Mouse (Mus musculus): ENCODE results near the gene 2300003K06Rik. TPM values are rescaled to one million over a fixed set of nuclear protein-coding genes. Genes with fewer than 3 reads are reported as not detected.
"Not testable (repeated sequence)": the region's sequence is repeated elsewhere in the genome, so short reads cannot be mapped to it uniquely, and the experiment has no call there.

2300003K06Rik gene
- not detected for total RNA-seq (2021)

DNA sequence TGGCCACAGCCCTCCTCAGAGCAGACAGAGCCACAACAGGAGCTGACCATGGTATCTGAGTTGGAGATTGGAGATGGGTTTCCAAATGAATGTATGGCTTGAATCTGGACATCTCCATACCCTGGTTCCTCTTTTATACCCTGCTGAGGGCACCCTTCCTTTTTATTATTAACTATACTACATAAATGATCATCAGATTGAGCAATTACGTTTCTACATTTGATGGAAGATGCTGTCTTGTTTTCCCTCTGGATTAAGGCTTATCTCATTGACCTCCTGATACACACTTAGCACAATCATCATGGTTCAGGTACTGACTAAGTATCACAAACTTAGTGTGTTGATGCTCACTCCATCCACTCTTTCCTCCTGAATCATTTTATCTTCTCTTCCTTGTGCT lies at the start of gene 2300003K06Rik:
TSS of gene 2300003K06Rik (minus strand) at position 101 of the 400 bp plus-strand sequence.
- intact Hi-C loops (cut with DNase I): no loop called here
- no peak for DNase-seq

GRCm38 (mm10) chr11:99878887-99879286 lies 41.0 kb upstream of the 2300003K06Rik start, which contains the start of gene Gm11567:
Gm11567 (plus strand) TSS chr11:99879187.
- intact Hi-C loops (cut with DNase I); DNase-seq: not testable (repeated sequence)

DNA sequence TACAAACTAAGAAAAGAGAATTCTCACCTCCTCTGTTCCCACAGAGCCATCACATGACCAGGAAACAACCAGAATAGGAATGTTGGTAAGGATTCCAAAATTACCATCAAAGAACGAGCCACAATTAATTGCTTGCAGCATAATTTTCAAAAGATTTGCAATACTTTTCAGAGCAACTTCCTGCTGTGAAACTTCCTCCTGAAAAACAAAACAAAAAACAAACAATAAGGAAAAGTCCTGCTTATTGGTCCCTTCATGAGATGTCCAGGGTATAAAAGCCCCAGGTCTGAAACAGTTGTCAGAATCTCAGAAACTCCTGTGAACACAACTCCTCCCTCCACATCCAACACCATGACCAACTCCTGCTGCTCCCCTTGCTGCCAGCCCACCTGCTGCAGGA lies 35.2 kb upstream of the 2300003K06Rik start, which contains the start of gene Krtap9-1:
TSS of gene Krtap9-1 (plus strand) at position 301 of the 400 bp plus-strand sequence.
- intact Hi-C loops (cut with DNase I); DNase-seq: not testable (repeated sequence)

- intact Hi-C loops (cut with DNase I); DNase-seq: not testable (repeated sequence)
Observed at GRCm38 (mm10) chr11:99864176-99864575, 26.3 kb upstream of the 2300003K06Rik start, which contains the start of gene Gm11559. Gm11559 (plus strand) TSS chr11:99864476.

GRCm38 (mm10) chr11:99858761-99859160 lies 20.9 kb upstream of the 2300003K06Rik start:
- DNase-seq: no peak
- intact Hi-C loops (cut with DNase I): no loop called here

DNA sequence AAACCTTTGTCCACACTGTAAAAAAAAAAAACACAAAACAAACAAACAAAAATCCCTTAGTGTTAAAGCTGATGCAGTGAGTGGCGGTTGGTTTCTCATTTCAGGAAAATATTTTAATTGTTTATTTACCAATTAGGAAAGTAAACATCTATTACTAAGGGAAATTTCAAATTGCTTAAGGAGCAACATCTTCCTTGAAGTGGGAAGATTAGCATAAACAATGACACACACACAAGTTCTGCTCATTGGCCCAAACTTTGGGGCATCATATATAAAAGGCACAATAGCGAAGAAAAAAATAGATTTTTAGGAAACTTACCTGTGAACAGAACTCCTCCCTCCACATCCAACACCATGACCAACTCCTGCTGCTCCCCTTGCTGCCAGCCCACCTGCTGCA lies 19.8 kb upstream of the 2300003K06Rik start, which contains the start of gene Gm11568:
TSS of gene Gm11568 (plus strand) at position 301 of the 400 bp plus-strand sequence.
- no peak for DNase-seq
- intact Hi-C loops (cut with DNase I): no loop called here

DNA sequence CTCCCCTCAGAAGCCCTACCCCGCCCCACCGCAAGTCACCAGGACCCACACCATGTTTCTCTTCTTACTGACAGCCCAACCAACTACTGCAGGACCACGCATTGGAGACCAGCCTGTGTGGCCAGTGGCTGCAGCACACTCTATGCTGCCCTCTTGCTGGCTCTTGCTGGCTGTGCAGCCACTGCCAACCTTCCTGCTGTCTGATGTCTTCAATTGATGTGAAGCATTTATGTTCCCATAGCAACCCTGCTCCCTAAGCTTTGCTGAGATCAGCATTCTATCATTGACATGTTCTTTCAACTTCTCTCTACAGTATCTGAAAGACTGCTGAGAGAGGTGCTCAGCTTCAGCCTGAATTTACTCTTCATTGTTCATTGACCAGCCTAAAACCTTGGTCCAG lies 16.3 kb upstream of the 2300003K06Rik start:
- intact Hi-C loops (cut with DNase I): no loop called here
- no peak for DNase-seq

DNA sequence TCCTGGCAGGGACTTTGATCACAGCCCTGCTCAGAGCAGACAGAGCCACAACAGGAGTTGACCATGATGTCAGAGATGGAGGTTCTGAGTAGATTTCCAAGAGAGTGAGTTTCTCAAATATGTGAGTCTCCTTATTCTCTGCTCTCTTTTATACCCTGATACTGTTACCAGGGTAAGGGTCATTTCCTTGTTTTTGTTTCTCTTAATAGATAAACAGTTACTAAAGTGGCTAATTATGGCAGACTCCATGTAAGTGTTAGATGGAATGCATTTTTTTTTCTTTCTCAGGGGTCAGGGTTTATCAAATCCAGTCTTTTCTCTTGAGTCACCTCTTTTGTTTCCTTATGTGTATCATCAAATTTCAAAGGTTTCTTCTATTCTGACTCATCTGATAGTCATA lies 13.6 kb upstream of the 2300003K06Rik start, which contains the start of gene Krtap4-16:
TSS of gene Krtap4-16 (minus strand) at position 101 of the 400 bp plus-strand sequence.
- DNase-seq: no peak
- intact Hi-C loops (cut with DNase I): no loop called here

- intact Hi-C loops (cut with DNase I): no loop called here
- DNase-seq: no peak
Observed at GRCm38 (mm10) chr11:99846746-99847145, 8.9 kb upstream of the 2300003K06Rik start.

DNA sequence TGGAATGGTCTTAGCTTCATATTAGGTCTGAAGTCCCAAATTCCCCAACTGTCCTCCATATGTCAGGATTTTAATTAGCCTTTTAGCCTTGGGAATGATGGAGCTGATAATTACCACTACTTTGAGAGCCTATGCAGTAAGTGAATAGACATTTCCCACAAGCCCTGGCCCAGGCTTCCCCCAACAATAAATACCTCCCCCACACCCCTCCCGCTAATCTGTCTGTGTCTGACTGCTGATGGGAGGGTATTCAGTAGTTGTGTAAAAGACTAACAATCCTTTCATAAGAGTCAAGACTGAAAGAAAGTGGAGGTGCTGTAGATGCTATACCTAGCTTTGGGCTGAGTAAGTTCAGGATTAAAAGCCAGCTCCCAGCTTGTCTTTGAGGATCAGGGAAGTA lies 4.3 kb upstream of the 2300003K06Rik start:
- no peak for DNase-seq
- intact Hi-C loops (cut with DNase I): no loop called here

GRCm38 (mm10) chr11:99815566-99815965 lies 22.3 kb downstream of the 2300003K06Rik start, which contains the start of gene Gm11564:
Gm11564 (minus strand) TSS chr11:99815666.
- intact Hi-C loops (cut with DNase I): not testable (repeated sequence)

GRCm38 (mm10) chr11:99809792-99810191 lies 28.1 kb downstream of the 2300003K06Rik start, which contains the start of gene Krtap4-13:
Krtap4-13 (minus strand) TSS chr11:99809892.
- intact Hi-C loops (cut with DNase I); DNase-seq: not testable (repeated sequence)

More at GRCm38 (mm10) chr11:99815566-99815965, 22.3 kb downstream of the 2300003K06Rik start, which contains the start of gene Gm11564:
- DNase-seq: not testable (repeated sequence)

DNA sequence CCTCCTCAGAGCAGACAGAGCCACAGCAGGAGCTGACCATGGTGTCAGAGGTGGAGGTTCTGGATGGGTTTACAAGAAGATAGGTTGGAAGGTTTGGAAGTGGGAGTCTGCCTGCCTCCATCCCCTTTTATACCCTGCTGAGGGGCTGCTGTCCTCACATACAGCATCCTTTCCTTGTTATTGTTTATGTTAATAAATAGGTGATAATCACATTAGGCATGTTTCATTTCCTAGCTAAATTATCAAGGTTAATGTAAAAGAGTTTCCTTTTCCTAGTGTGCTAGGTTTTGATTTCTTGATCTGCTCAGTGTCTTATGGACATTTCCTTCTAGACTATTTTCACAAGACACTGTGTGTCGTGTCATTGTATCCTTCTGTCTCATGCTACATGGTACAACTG lies 33.5 kb downstream of the 2300003K06Rik start, which contains the start of gene Gm11554:
TSS of gene Gm11554 (minus strand) at position 101 of the 400 bp plus-strand sequence.
- intact Hi-C loops (cut with DNase I); DNase-seq: not testable (repeated sequence)

DNA sequence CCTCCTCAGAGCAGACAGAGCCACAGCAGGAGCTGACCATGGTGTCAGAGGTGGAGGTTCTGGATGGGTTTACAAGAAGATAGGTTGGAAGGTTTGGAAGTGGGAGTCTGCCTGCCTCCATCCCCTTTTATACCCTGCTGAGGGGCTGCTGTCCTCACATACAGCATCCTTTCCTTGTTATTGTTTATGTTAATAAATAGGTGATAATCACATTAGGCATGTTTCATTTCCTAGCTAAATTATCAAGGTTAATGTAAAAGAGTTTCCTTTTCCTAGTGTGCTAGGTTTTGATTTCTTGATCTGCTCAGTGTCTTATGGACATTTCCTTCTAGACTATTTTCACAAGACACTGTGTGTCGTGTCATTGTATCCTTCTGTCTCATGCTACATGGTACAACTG lies 39.0 kb downstream of the 2300003K06Rik start, which contains the start of gene Gm11569:
TSS of gene Gm11569 (minus strand) at position 101 of the 400 bp plus-strand sequence.
- DNase-seq; intact Hi-C loops (cut with DNase I): not testable (repeated sequence)

- DNase-seq: no peak
- intact Hi-C loops (cut with DNase I): no loop called here
Observed at GRCm38 (mm10) chr11:99793367-99793766, 44.5 kb downstream of the 2300003K06Rik start, which contains the start of gene Gm11596. Gm11596 (minus strand) TSS chr11:99793467.

Other genes with a start within 250 kb of the 2300003K06Rik start
- gene Krtap1-3, start 246.7 kb downstream of the 2300003K06Rik start, total RNA-seq (2021): not detected
- gene Krtap9-3, start 240.0 kb downstream of the 2300003K06Rik start, total RNA-seq (2021): not detected
- gene Gm11938, start 234.8 kb downstream of the 2300003K06Rik start, total RNA-seq (2021): not detected
- not detected for gene Gm11937, start 227.9 kb downstream of the 2300003K06Rik start, total RNA-seq (2021)
- gene Krtap2-4, start 223.2 kb downstream of the 2300003K06Rik start, total RNA-seq (2021): not detected
- not detected for gene Gm11562, start 217.6 kb downstream of the 2300003K06Rik start, total RNA-seq (2021)
- gene Krtap4-1, start 209.8 kb downstream of the 2300003K06Rik start, total RNA-seq (2021): not detected
- gene Krtap4-2, start 203.0 kb downstream of the 2300003K06Rik start, total RNA-seq (2021): not detected
- gene Krtap4-7, start 194.0 kb downstream of the 2300003K06Rik start, total RNA-seq (2021): not detected
- not detected for gene Gm11555, start 187.8 kb downstream of the 2300003K06Rik start, total RNA-seq (2021)
- gene Gm11563, start 179.1 kb downstream of the 2300003K06Rik start, total RNA-seq (2021): not detected
- gene Krtap4-6, start 172.1 kb downstream of the 2300003K06Rik start, total RNA-seq (2021): not detected
- not detected for gene Gm14190, start 147.3 kb downstream of the 2300003K06Rik start, total RNA-seq (2021)
- not detected for gene Gm14180, start 103.8 kb downstream of the 2300003K06Rik start, total RNA-seq (2021)
- not detected for gene Gm11595, start 65.2 kb downstream of the 2300003K06Rik start, total RNA-seq (2021)
- gene Krtap4-8, start 57.4 kb downstream of the 2300003K06Rik start, total RNA-seq (2021): not detected
- gene Krtap4-9, start 52.9 kb downstream of the 2300003K06Rik start, total RNA-seq (2021): not detected
- gene Gm11596, start 44.6 kb downstream of the 2300003K06Rik start, total RNA-seq (2021): not detected
- gene Gm11569, start 39.1 kb downstream of the 2300003K06Rik start, total RNA-seq (2021): not detected
- gene Gm11554, start 33.6 kb downstream of the 2300003K06Rik start, total RNA-seq (2021): not detected
- gene Krtap4-13, start 28.2 kb downstream of the 2300003K06Rik start, total RNA-seq (2021): not detected
- gene Gm11564, start 22.4 kb downstream of the 2300003K06Rik start, total RNA-seq (2021): not detected
- gene Krtap4-16, start 13.5 kb upstream of the 2300003K06Rik start, total RNA-seq (2021): not detected
- not detected for gene Gm11568, start 19.9 kb upstream of the 2300003K06Rik start, total RNA-seq (2021)
- not detected for gene Gm11559, start 26.4 kb upstream of the 2300003K06Rik start, total RNA-seq (2021)
- not detected for gene Krtap9-1, start 35.3 kb upstream of the 2300003K06Rik start, total RNA-seq (2021)
- gene Gm11567, start 41.1 kb upstream of the 2300003K06Rik start, total RNA-seq (2021): not detected
- not detected for gene Krtap31-1, start 69.9 kb upstream of the 2300003K06Rik start, total RNA-seq (2021)
- gene Gm11565, start 76.7 kb upstream of the 2300003K06Rik start, total RNA-seq (2021): not detected
- gene Krtap31-2, start 98.2 kb upstream of the 2300003K06Rik start, total RNA-seq (2021): not detected
- gene Krtap9-5, start 110.4 kb upstream of the 2300003K06Rik start, total RNA-seq (2021): not detected
- not detected for gene Krtap29-1, start 141.0 kb upstream of the 2300003K06Rik start, total RNA-seq (2021)
- gene Krtap16-1, start 148.5 kb upstream of the 2300003K06Rik start, total RNA-seq (2021): not detected
- not detected for gene Krtap17-1, start 155.9 kb upstream of the 2300003K06Rik start, total RNA-seq (2021)
- not detected for gene Krt33a, start 178.1 kb upstream of the 2300003K06Rik start, total RNA-seq (2021)
- gene Krt33b, start 191.8 kb upstream of the 2300003K06Rik start, total RNA-seq (2021): not detected
- not detected for gene Krt34, start 203.5 kb upstream of the 2300003K06Rik start, total RNA-seq (2021)
- not detected for gene Krt31, start 212.5 kb upstream of the 2300003K06Rik start, total RNA-seq (2021)

Measured in heart, postnatal 10 days (tissue).